Mouse (Mus musculus): ENCODE data around the gene Limch1.

Limch1 gene

GRCm38 (mm10) chr5:66785995-66786620 lies 40.5 kb downstream of the Limch1 start:
- DNase-seq (ENCODE audit: low spot score), result no peak

GRCm38 (mm10) chr5:66786621-66787061 lies 41.0 kb downstream of the Limch1 start:
- no peak for DNase-seq (ENCODE audit: low spot score)

DNA sequence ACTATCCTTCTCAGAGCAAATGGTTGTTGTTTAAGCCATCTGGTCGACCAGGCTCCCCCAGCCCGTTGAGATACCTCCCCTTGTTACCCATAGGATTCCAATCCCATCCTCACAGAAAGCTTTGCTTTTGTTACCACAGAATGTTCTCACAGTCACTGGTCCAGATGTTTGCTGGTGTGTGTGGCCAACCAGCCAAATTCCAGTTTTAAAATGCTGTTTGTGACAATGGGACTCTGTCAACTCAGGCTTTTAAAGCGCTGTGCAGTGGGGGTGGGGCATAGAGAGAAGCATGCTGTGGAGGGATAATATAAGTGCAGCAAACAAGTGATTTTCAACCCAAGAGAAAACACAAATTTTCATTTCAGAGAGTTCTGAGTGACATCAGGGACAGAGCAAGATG lies 43.4 kb downstream of the Limch1 start:
- DNase-seq (ENCODE audit: low spot score), result no peak

DNA sequence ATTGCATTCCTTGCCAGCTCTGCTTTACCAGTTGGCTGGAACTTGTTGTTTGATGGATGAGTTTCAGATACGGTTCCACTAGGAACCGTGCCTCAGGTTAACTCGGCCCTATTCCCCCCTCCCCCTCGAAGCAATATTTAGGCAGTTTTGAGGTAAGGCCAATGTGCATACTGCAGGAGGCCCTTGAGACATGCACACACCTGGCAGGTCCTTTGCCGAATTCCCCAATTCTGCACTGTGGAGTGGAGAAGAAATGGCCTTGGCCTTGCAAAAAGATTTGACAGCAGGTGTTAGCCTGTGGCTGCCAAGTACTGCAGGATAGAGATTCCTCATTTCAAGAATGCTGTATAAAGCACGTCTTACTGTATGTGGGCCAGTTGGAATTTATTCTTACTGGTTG lies 45.5 kb downstream of the Limch1 start:
- no peak for DNase-seq (ENCODE audit: low spot score)

- no peak for DNase-seq (ENCODE audit: low spot score)
These were observed 47.6 kb downstream of the Limch1 start for GRCm38 (mm10) chr5:66793251-66793650.

DNA sequence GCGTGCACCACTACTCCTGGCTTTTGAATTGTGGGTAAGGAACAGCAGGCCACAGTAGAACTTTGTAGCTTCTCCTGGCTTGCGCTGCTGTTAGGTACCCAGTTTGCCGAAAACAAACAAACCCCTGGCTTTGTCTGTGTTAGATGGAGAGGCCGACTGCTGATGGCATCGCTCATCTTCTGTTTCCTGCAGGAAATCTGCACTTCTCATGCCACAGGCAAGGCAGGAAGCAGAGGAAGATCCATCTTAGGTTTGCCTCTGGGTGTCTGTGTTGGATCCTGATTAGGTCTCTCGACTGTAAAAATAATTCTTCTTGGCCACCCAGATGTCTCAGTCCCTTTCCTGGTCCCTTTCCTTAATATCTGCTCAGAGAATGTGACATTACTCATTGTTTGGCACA lies 51.7 kb downstream of the Limch1 start:
- DNase-seq (ENCODE audit: low spot score), result no peak

DNA sequence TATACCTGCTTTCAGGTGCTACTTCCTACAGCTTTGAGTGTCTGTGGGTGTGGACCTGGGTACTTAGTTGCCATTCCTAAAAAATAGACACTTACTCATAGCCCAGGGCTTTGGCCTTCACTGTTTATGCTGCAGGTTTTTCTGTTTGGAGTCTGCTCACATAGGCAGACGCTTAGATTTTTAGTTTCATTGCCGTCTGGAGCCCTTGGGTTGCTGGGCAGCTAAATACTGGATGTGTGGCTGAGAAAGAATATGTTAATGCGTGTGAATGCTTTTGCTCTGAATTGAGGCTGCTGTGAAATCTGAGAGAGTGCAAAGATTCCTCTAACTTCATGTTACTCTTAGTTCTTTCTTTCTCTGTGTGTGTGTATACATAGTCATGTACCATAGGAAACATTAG lies 52.5 kb downstream of the Limch1 start:
- no peak for DNase-seq (ENCODE audit: low spot score)

- no peak for DNase-seq (ENCODE audit: low spot score)
These were observed 53.0 kb downstream of the Limch1 start for GRCm38 (mm10) chr5:66798591-66799003.

GRCm38 (mm10) chr5:66800243-66800642 lies 54.6 kb downstream of the Limch1 start:
- DNase-seq (ENCODE audit: low spot score), result no peak

GRCm38 (mm10) chr5:66800977-66801376 lies 55.4 kb downstream of the Limch1 start:
- DNase-seq (ENCODE audit: low spot score), result no peak

DNA sequence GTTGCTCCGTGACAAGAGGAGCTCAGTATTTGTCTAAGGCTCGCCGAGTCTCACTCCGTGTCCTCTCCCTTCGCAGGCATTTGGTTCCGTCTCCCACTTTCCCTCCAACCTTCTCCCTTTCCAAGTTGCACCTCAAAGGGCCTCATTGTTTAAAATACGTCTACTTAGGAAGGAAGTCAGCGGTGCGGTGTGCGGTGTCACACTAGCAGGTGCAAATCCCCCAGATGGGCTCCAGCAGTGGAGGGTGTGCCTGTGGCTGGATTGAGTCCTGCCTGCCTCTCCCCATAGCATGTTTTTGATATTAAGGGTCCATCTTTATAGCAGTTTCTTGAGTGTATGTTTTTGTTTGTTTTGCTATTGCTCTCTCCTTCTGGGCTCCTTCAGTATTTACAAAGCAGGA lies 56.6 kb downstream of the Limch1 start:
- no peak for DNase-seq (ENCODE audit: low spot score)

DNA sequence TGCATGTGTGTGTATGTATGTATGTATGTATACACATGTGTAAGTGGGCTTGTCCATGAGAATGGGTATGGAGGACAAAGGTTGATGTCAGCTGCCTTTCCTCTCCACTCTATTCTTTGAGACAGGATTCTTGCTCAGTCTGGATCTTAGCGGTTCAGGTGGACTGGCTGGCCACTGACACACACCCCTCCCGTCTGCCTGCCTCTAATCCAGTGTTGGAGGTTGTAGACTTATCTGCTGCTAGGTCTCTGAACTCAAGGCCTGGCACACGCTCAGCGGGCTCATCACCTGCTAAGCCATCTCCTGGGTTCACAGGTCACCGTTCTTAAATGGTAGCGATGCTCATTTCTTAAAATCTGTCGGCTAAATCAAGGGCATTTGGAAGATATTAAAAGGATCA lies 60.7 kb downstream of the Limch1 start:
- no peak for DNase-seq (ENCODE audit: low spot score)

GRCm38 (mm10) chr5:66807737-66808136 lies 62.1 kb downstream of the Limch1 start:
- DNase-seq (ENCODE audit: low spot score), result no peak

DNA sequence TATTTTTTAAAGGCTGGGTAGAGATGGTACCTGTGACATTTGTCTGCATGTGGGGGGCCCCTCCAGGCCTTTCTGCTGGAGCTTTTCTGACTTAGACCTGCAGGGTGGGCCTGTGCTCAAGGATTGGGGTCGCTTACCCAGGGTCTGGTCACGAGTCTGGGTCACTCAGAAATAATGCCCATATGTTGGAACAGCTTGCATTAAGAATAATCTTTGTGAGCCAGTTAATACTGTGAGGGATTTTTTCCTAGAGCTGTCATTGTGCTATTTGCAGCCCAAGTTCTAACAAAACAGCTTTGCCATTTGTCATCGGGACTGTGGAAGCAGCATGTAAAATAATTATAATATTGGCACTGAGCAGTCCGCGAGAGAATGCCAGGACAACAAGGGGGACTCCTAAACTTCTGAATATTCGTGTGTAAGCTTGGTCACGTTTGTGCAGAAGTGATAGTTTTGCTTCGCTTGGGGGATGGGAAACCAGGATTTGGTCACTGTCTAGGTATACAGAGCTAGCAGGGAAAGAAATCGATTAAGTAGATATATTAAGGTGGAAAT lies 63.5 kb downstream of the Limch1 start:
- DNase-seq (ENCODE audit: low spot score), result no peak

DNA sequence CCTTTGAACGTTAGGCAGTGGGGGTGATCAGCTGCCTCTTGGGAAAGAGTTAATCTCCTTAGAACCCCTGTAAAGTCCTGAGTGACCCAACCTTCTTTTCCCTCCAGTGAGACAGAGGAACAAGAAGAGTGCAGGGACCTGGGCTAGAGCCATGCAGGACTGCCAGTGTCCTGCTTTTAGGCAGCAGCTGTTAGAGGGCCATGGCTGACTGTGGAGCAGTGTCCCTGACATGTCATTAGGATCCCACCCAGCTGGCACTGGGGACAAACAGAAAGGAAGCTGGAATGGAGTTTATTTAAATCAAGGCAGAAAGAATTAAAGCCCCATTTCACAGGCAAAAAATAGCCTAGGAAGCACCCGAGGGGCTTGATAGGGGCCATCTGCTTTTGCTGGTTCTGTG lies 64.8 kb downstream of the Limch1 start:
- DNase-seq (ENCODE audit: low spot score), result no peak

DNA sequence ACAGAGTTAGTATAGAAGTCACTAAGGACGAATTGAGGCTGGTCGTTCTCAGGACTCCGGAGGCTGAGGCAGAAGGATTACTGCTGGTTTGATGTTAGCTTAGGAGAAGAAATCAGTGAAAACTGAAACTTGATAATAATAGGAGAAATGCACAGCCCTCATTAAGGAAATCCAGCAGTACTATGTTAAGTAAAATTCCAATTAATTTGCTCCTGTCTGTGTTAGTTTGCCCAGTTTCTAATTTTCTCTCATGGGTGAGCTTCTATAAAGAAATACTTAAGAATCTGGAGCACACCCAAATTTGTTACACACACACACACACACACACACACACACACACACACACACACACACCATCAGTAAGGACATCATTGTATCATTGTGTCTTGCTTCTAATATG lies 69.0 kb downstream of the Limch1 start:
- no peak for DNase-seq (ENCODE audit: low spot score)

DNA sequence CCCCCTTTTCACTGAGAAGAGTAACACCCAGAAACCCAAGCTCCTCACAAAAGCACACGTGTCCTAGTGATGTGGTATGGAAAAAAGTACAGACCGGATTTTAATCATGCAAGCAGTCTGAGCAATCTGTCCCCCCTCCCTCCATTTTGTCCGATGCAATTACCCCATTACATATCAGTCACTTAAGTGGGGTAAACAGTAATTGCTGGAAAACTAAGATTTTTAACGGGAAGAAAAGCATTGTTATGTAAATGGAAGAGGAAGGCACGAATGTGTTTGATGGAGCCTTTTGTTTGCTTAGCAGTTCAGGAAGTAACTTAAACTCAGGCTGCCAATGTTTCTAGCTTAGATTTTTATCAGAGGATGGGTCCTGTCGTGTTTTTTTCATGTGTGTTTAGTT lies 70.2 kb downstream of the Limch1 start:
- no peak for DNase-seq (ENCODE audit: low spot score)

DNA sequence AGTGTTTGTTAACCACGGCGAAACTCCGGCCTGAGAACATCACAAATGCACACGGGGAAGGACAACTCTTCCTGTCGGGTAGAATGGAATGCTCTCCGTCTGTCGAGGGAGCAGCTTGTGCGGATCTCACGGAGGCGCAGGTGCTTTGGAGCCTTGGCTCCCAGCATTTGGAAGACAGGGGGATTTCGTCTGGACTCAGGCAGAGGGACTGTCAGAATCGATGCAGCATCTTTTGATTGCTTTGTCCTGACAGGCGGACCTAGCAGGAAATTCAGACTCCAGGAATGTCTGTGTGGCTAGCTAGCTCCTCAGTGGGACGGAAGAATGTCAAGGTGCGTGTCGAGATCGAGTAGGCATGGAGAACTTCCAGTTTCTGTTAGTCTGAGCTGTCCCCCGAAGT lies 71.1 kb downstream of the Limch1 start:
- no peak for DNase-seq (ENCODE audit: low spot score)

DNA sequence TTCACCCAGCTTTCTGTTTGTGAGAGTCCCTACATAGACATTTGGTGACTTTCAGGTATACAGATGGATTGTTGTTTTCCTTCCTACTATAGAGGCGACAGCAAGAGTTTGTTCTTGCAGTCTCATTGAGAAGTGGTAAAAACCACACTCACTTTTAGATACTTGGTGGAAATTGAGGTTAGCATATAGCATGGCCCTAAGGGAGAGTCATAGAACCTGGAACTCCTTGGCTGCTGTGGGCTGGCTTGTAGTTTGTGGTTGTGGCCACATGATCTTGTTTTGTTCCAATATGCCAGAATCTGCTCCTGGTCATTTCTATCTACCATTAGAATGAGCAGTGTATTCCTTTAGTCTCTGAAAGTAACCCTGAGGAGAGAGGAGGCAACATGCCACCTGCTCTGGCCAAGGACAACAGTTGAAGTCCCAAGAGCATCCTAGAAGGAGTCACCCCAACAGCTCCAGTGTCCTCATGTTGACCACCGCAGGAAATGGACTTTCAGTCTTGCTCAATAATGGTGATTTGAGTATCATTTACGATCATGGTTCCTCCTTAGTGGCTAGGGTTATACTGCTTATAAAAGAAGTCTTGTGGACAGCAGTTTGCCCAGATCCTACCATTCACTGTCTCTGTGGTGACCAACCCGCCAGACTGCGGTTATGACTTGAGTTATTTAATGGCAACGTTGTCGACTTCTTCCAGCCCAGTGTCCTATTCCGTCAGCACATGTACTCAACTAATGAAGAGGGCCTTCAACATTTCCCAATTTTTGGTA lies 71.7 kb downstream of the Limch1 start:
- DNase-seq (ENCODE audit: low spot score), result no peak

- DNase-seq (ENCODE audit: low spot score), result no peak
These were observed 77.0 kb downstream of the Limch1 start for GRCm38 (mm10) chr5:66822500-66823205.

DNA sequence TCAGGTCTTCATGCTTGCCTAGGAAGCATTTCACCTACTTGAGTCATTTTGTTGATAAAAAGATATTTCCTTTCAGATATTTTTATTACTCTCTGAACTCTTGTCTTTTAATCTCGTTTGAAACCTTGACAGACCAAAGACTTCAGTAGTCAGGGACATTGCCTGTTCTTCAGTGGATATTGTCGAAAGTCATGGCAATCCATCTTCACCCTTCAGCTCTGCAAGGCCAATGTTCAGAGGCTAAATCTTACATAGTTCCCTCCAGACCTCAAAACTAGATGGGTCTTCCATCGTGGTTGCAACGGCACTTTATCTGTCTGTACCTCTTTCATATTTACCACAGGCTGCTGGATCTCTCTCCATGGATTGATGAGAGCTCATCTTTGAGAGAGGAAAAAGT lies 80.0 kb downstream of the Limch1 start:
- no peak for DNase-seq (ENCODE audit: low spot score)

- DNase-seq (ENCODE audit: low spot score), result no peak
These were observed 81.2 kb downstream of the Limch1 start for GRCm38 (mm10) chr5:66826844-66827243.

DNA sequence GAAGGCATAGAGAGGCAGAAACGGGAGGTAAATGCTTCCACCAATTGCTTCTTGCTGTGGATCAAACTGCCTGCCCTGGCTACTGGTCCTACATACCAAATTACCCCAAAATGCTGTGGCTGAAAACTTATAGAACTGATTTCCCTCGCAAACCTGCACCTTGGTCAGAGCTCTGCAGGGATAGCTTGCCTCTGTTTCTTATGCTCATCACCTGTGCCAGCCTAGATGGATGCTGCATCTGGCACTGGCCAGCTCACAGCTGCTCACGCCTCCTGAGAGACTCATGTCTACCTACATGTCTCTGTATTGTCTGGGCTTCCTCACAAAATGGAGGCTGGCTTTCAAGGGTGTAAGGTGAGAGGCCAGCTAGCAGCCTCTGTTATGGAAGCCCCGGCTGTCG lies 83.9 kb downstream of the Limch1 start:
- no peak for DNase-seq (ENCODE audit: low spot score)
